In genomic region chr14:20938424-20938823, GRCm38 (mm10) we compare ENCODE assay signal across 9 mouse cellular contexts. TPM values are rescaled to one million over a fixed set of nuclear protein-coding genes. Genes with fewer than 3 reads are reported as not detected.
A peak's percentile ranks its signal among the peaks of the same experiment; 100 is the strongest.
DNase-seq lines count a peak whose midpoint lies in the region; ATAC-seq and TF ChIP-seq lines count a peak whose summit lies in the region.
"Had no signal": no experiment of that assay in that cellular context is flagged by ENCODE, and none has a peak within 500 bp of the region (broad histone marks: within the 10 kb centered on the region; RNA-seq: fewer than 3 reads in every experiment).

No protein-coding gene starts in this region.

- TF ChIP-seq EP300 in lung, postnatal 0 days (IDR thresholded peaks at IDR 0.05): peak; percentile 93

- TF ChIP-seq CTCF in lung, postnatal 0 days (IDR thresholded peaks at IDR 0.05): no peak; the same call in 1 of the 2 replicates
- no peak for TF ChIP-seq CTCF in kidney, adult 2 months (conservative IDR thresholded peaks at IDR 0.05; ENCODE audit: insufficient read depth, insufficient read length, low read depth, low read length)

- peak overlapping the region; percentile 43 for H3K27ac ChIP-seq in lung, postnatal 0 days (ENCODE audit: low read length)
- peak overlapping the region; percentile 8; the same call in 1 of the 2 replicates for H3K27ac ChIP-seq in limb, embryonic 14.5 days (replicated peaks; ENCODE audit: low read depth, low read length)
- H3K27ac ChIP-seq in hindbrain, embryonic 10.5 days: no peak overlapping the region
- no peak overlapping the region for H3K27ac ChIP-seq in hindbrain, embryonic 12.5 days
- H3K27ac ChIP-seq in kidney, adult 2 months (ENCODE audit: insufficient read depth, low read depth, low read length): no peak overlapping the region
- H3K27ac ChIP-seq: hindbrain, postnatal 0 days; midbrain, embryonic 15.5 days had no signal

- peak; percentile 85 for DNase-seq in lung, postnatal 0 days (ENCODE audit: low spot score)
- no peak for DNase-seq in lung, postnatal 14 days
- DNase-seq in limb, embryonic 14.5 days (ENCODE audit: low spot score): peak; percentile 72
- no peak for DNase-seq in hindbrain, embryonic 10.5 days (ENCODE audit: low spot score)
- no peak for DNase-seq in kidney, adult 2 months

- ATAC-seq in lung, postnatal 0 days: peak; percentile 89
- peak; percentile 19 for ATAC-seq in activated CD4-positive, CD25-positive, alpha-beta regulatory T cell, adult 4 months
- peak; percentile 80 for ATAC-seq in limb, embryonic 14.5 days (ENCODE audit: low FRiP score, low read depth)
- no peak for ATAC-seq in hindbrain, embryonic 12.5 days (ENCODE audit: low FRiP score)
- ATAC-seq: hindbrain, postnatal 0 days; midbrain, embryonic 15.5 days had no signal

- no peak for TF ChIP-seq POLR2A in limb, embryonic 14.5 days (IDR thresholded peaks at IDR 0.05; ENCODE audit: borderline replicate concordance, extremely low read depth, insufficient read depth, insufficient read length)
- no peak for TF ChIP-seq POLR2A in kidney, adult 2 months (IDR thresholded peaks at IDR 0.05; ENCODE audit: low read depth, low read length)

- no peaks in the 10 kb centered on the region for H3K36me3 ChIP-seq in lung, postnatal 0 days (ENCODE audit: insufficient read depth, low read length)
- H3K36me3 ChIP-seq in limb, embryonic 14.5 days (ENCODE audit: control insufficient read depth, insufficient read depth, low read length): no peaks in the 10 kb centered on the region
- H3K36me3 ChIP-seq in hindbrain, embryonic 10.5 days: no peaks in the 10 kb centered on the region
- no peaks in the 10 kb centered on the region for H3K36me3 ChIP-seq in hindbrain, embryonic 12.5 days
- no peaks in the 10 kb centered on the region for H3K36me3 ChIP-seq in kidney, adult 2 months (ENCODE audit: control insufficient read depth, insufficient read depth, low read length)
- H3K36me3 ChIP-seq: midbrain, embryonic 15.5 days had no signal

- H3K4me3 ChIP-seq in lung, postnatal 0 days (ENCODE audit: low read depth, low read length): no peak overlapping the region
- H3K4me3 ChIP-seq in limb, embryonic 14.5 days (replicated peaks; ENCODE audit: low read length): no peak overlapping the region
- H3K4me3 ChIP-seq in hindbrain, embryonic 10.5 days: no peak overlapping the region
- H3K4me3 ChIP-seq in hindbrain, embryonic 12.5 days: no peak overlapping the region
- H3K4me3 ChIP-seq in kidney, adult 2 months (ENCODE audit: insufficient read depth, low read depth, low read length): no peak overlapping the region
- H3K4me3 ChIP-seq: midbrain, embryonic 15.5 days had no signal

- no peaks in the 10 kb centered on the region for H3K9me3 ChIP-seq in lung, postnatal 0 days (ENCODE audit: low read length)
- H3K9me3 ChIP-seq in limb, embryonic 14.5 days (ENCODE audit: control insufficient read depth, low read length): no peaks in the 10 kb centered on the region
- H3K9me3 ChIP-seq in hindbrain, embryonic 10.5 days: no peaks in the 10 kb centered on the region
- no peaks in the 10 kb centered on the region for H3K9me3 ChIP-seq in hindbrain, embryonic 12.5 days (replicated peaks)
- H3K9me3 ChIP-seq: midbrain, embryonic 15.5 days had no signal

- H3K4me1 ChIP-seq in lung, postnatal 0 days (ENCODE audit: insufficient read depth, low read depth, low read length): peaks cover 22% of the 10 kb centered on the region
- H3K4me1 ChIP-seq in limb, embryonic 14.5 days (ENCODE audit: control insufficient read depth, insufficient read depth, low read length): peaks cover 22% of the 10 kb centered on the region
- peaks cover 10% of the 10 kb centered on the region for H3K4me1 ChIP-seq in hindbrain, embryonic 10.5 days (replicated peaks)
- H3K4me1 ChIP-seq in hindbrain, embryonic 12.5 days: no peaks in the 10 kb centered on the region
- no peaks in the 10 kb centered on the region for H3K4me1 ChIP-seq in kidney, adult 2 months (ENCODE audit: control insufficient read depth, insufficient read depth, low read length)
- H3K4me1 ChIP-seq: midbrain, embryonic 15.5 days had no signal

- H3K27me3 ChIP-seq in lung, postnatal 0 days (replicated peaks; ENCODE audit: insufficient read depth, low read length): no peaks in the 10 kb centered on the region
- H3K27me3 ChIP-seq in limb, embryonic 14.5 days (ENCODE audit: control insufficient read depth, insufficient read depth, low read length): no peaks in the 10 kb centered on the region
- H3K27me3 ChIP-seq in hindbrain, embryonic 10.5 days (ENCODE audit: insufficient read depth, poor library complexity, severe bottlenecking): no peaks in the 10 kb centered on the region
- no peaks in the 10 kb centered on the region for H3K27me3 ChIP-seq in hindbrain, embryonic 12.5 days
- H3K27me3 ChIP-seq in kidney, adult 2 months (replicated peaks; ENCODE audit: control insufficient read depth, insufficient read depth, low read length): no peaks in the 10 kb centered on the region; the same call in 1 of the 2 replicates
- H3K27me3 ChIP-seq: midbrain, embryonic 15.5 days had no signal

- WGBS in lung, postnatal 0 days: 19% methylated on average over 2 of the region's 2 CpGs
- WGBS in limb, embryonic 14.5 days: 21% methylated on average over 2 of the region's 2 CpGs
- 77% methylated on average over 2 of the region's 2 CpGs for WGBS in hindbrain, embryonic 10.5 days
- 74% methylated on average over 2 of the region's 2 CpGs for WGBS in hindbrain, embryonic 12.5 days
- 46% methylated on average over 2 of the region's 2 CpGs for WGBS in kidney, adult 2 months

- H3K4me2 ChIP-seq in lung, postnatal 0 days (replicated peaks; ENCODE audit: low read depth, low read length): no peak overlapping the region
- H3K4me2 ChIP-seq in limb, embryonic 14.5 days (replicated peaks; ENCODE audit: low read depth, low read length, severe bottlenecking): no peak overlapping the region
- H3K4me2 ChIP-seq in hindbrain, embryonic 12.5 days (replicated peaks): no peak overlapping the region
- H3K4me2 ChIP-seq: midbrain, embryonic 15.5 days had no signal

- no peak overlapping the region for H3K9ac ChIP-seq in lung, postnatal 0 days (replicated peaks; ENCODE audit: low read depth)
- no peak overlapping the region for H3K9ac ChIP-seq in limb, embryonic 14.5 days (ENCODE audit: low read depth, low read length, severe bottlenecking)
- H3K9ac ChIP-seq in hindbrain, embryonic 12.5 days: no peak overlapping the region
- H3K9ac ChIP-seq: midbrain, embryonic 15.5 days had no signal

RNA-seq across cellular contexts. Expression of gene Vcl, which starts 9.2 kb away (rescaled TPM):
- 42.8 and 60.1 TPM in 2 replicates for polyA plus RNA-seq in lung, postnatal 0 days (2015; fragmentation: Nextera tagmentation; extraction: Ambion mirVana)
- polyA plus RNA-seq in activated CD4-positive, CD25-positive, alpha-beta regulatory T cell, adult 4 months (2017; shearing (Covaris generic)): 1 to 10 TPM in 1 of 2 experiments, under 1 TPM in 1; 0.89 to 1.0 TPM
- polyA plus RNA-seq in limb, embryonic 14.5 days (2012; rRNA removed): 67.4 and 69.9 TPM in 2 replicates
- polyA plus RNA-seq in limb, embryonic 14.5 days (2014; fragmentation: Nextera tagmentation; extraction: Ambion mirVana): 62.4 and 64.1 TPM in 2 replicates
- polyA plus RNA-seq in hindbrain, embryonic 10.5 days (2016; fragmentation: Nextera tagmentation; extraction: Ambion mirVana): 31.8 and 32.9 TPM in 2 replicates
- polyA plus RNA-seq in hindbrain, embryonic 12.5 days (2016; fragmentation: Nextera tagmentation; extraction: Ambion mirVana): 39.1 and 46.4 TPM in 2 replicates
- 30.6 and 33.1 TPM in 2 replicates for polyA plus RNA-seq in kidney, adult 2 months (2012; rRNA removed)

Comparison
In these comparisons a context has a peak if more than half of its experiments do, and no peak if none do; other contexts are left out.
1. DNase-seq: peak in lung, postnatal 0 days (single experiment) and limb, embryonic 14.5 days (single experiment); none in lung, postnatal 14 days (single experiment), hindbrain, embryonic 10.5 days (single experiment) and kidney, adult 2 months (single experiment).
2. H3K27ac ChIP-seq: peak in lung, postnatal 0 days (single experiment) and limb, embryonic 14.5 days (single experiment); none in hindbrain, embryonic 10.5 days (single experiment), hindbrain, embryonic 12.5 days (single experiment) and kidney, adult 2 months (single experiment).
3. RNA of gene Vcl, which starts 9.2 kb away (polyA plus RNA-seq): 62.4 to 69.9 TPM in limb, embryonic 14.5 days, 42.8 to 60.1 TPM in lung, postnatal 0 days, 39.1 to 46.4 TPM in hindbrain, embryonic 12.5 days, 31.8 to 32.9 TPM in hindbrain, embryonic 10.5 days and 30.6 to 33.1 TPM in kidney, adult 2 months; 0.89 to 1.0 TPM in activated CD4-positive, CD25-positive, alpha-beta regulatory T cell, adult 4 months; every median in the first group is over 10 times any median in the second.